Mouse (Mus musculus) liver, postnatal 0 days (tissue): ENCODE measurements around the gene Ptprk.

Experiments used
- CTCF ChIP-seq: sonication (generic); IDR thresholded peaks from 2 replicates; pipeline ENCODE4 v1.5.1; 2016; ENCODE audit warnings: antibody characterized with exemption, low read depth
- EP300 ChIP-seq: IDR thresholded peaks from 2 replicates; pipeline ENCODE4 v1.6.1; 2016; ENCODE audit warnings: antibody characterized with exemption, low read depth, mild to moderate bottlenecking

DNA sequence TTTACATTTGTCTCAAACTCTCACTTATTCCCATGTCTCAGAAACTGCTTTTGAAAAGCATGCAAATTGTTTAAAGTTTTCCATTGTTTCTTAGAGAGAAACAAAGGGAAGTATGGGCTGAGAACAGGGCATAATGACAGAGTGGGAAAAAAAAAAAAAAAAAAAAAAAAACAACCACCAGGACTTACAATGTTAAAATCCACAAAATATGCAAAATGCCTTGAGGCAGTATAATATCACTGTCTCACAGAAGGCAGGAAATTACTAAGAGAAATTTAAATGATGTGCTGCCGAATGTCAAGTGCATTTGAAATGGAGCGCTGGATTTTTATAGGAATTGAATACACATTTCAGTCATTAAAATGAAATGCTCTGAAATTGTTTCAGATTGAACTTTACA is 567.3 kb downstream of the Ptprk start:
- no peak for TF ChIP-seq CTCF
- no peak for TF ChIP-seq EP300
